Mouse (Mus musculus) liver, embryonic 14.5 days (tissue): ENCODE data around the gene Zscan29. TPM values are rescaled to one million over a fixed set of nuclear protein-coding genes. Genes with fewer than 3 reads are reported as not detected.

Experiments
- ATAC-seq: fragments of 200-750 bp; cut with Nextera tagmentation; 2 replicates; pipeline ENCODE4 v1.8.0; 2017; ENCODE audit warnings: moderate number of reproducible peaks, mild to moderate bottlenecking, moderate library complexity; ENCODE audit not compliant: insufficient read depth
- DNase-seq, 3 experiments: peaks; one replicate each; pipeline ENCODE4 v3.0.0-alpha.2; 2012 to 2013; ENCODE audit warnings: low read depth in 3 of 3, low spot score in 3 of 3
- H3K27ac ChIP-seq: fragments of 300-500 bp; sonication (generic); 2 replicates; pipeline ENCODE4 v1.5.1; 2014; ENCODE audit warnings: moderate library complexity, mild to moderate bottlenecking, control low read depth, inconsistent platforms
- H3K27me3 ChIP-seq: fragments of 300-500 bp; sonication (generic); 2 replicates; pipeline ENCODE4 v1.6.1; 2014; ENCODE audit warnings: mild to moderate bottlenecking, low read length, moderate library complexity; ENCODE audit not compliant: control insufficient read depth, insufficient read depth
- H3K36me3 ChIP-seq: fragments of 300-500 bp; sonication (generic); replicated peaks from 2 replicates; pipeline ENCODE4 v1.6.1; 2014; ENCODE audit warnings: low read depth; ENCODE audit not compliant: control insufficient read depth, insufficient read depth
- H3K4me1 ChIP-seq, 2 experiments: fragments of 200-500 bp in 1 of 2; fragments of 300-500 bp in 1 of 2; sonication (generic) in 1 of 2; replicated peaks; 2 replicates each; pipeline ENCODE4 v1.6.1; 2012 to 2014; ENCODE audit warnings: antibody characterized with exemption in 1 of 2, inconsistent platforms in 1 of 2, low read length in 1 of 2; ENCODE audit not compliant: control insufficient read depth in 2 of 2, insufficient read depth in 2 of 2
- H3K4me2 ChIP-seq: fragments of 300-500 bp; sonication (generic); 2 replicates; pipeline ENCODE4 v1.6.1; 2014; ENCODE audit warnings: low read depth, mild to moderate bottlenecking, control low read depth, moderate library complexity
- H3K4me3 ChIP-seq, 2 experiments: fragments of 200-500 bp in 1 of 2; fragments of 300-500 bp in 1 of 2; sonication (generic) in 1 of 2; 2 replicates each; pipeline ENCODE4 v1.5.1; 2012 to 2014; ENCODE audit warnings: low read depth in 2 of 2, low read length in 2 of 2, mild to moderate bottlenecking in 2 of 2, control low read depth in 1 of 2, inconsistent platforms in 1 of 2, moderate library complexity in 1 of 2; ENCODE audit not compliant: insufficient read depth in 1 of 2
- H3K9ac ChIP-seq: fragments of 300-500 bp; sonication (generic); replicated peaks from 2 replicates; pipeline ENCODE4 v1.6.1; 2014; ENCODE audit warnings: mild to moderate bottlenecking, control low read depth, moderate library complexity
- H3K9me3 ChIP-seq: fragments of 300-500 bp; sonication (generic); 2 replicates; pipeline ENCODE4 v1.6.1; 2016; ENCODE audit warnings: low read length, mixed read lengths; ENCODE audit not compliant: control insufficient read depth
- CTCF ChIP-seq: IDR thresholded peaks from 2 replicates; pipeline ENCODE4 v1.5.1; 2016; ENCODE audit warnings: antibody characterized with exemption, low read depth, control low read depth
- EP300 ChIP-seq: IDR thresholded peaks from 2 replicates; pipeline ENCODE4 v1.6.1; 2016; ENCODE audit warnings: antibody characterized with exemption, low read depth
- WGBS: fragments of 180-500 bp; shearing (Covaris S2); extraction: QIAGEN DNeasy Blood & Tissue Kit; methylation state at CpG from one replicate; pipeline ENCODE4 v1.1.7; 2014; ENCODE audit not compliant: insufficient replicate concordance; 5-methylcytosine and 5-hydroxymethylcytosine counted together
- polyA plus RNA-seq, 2 experiments: library from polyadenylated mRNA; depleted of rRNA in 1 of 2; stranded (reverse) in 1 of 2; unstranded in 1 of 2; fragments of >200 nt; fragmentation: Nextera tagmentation in 1 of 2; extraction: Ambion mirVana in 1 of 2; gene quantifications; 2 replicates each; pipeline versions ENCODE4 v1.2.1 to v1.2.3; 2012 to 2014

Gene Zscan29
- polyA plus RNA-seq, 2 experiments: 2.0 to 2.8 TPM

GRCm38 (mm10) chr2:121149679-121150078 is 21.2 kb downstream of the Zscan29 start:
- H3K9me3 ChIP-seq: no peaks in the 10 kb centered on the region
- no peaks in the 10 kb centered on the region for H3K27me3 ChIP-seq
- no peak overlapping the region for H3K4me3 ChIP-seq
- H3K9ac ChIP-seq: no peak overlapping the region
- TF ChIP-seq CTCF (no peak), EP300 (no peak)
- DNase-seq (no peak), ATAC-seq (no peak)
- 52% methylated on average over 5 of the region's 5 CpGs for WGBS
- H3K27ac ChIP-seq: no peak overlapping the region
- peaks cover 5% of the 10 kb centered on the region for H3K36me3 ChIP-seq
- H3K4me1 ChIP-seq: no peaks in the 10 kb centered on the region
- H3K4me2 ChIP-seq: no peak overlapping the region

- no peaks in the 10 kb centered on the region for H3K27me3 ChIP-seq
- no peak overlapping the region for H3K4me2 ChIP-seq
- H3K27ac ChIP-seq: no peak overlapping the region
- 52% methylated on average over 2 of the region's 2 CpGs for WGBS
- H3K36me3 ChIP-seq: peaks cover 8% of the 10 kb centered on the region; the same call in 1 of the 2 replicates
- peaks cover 15 to 20% of the 10 kb centered on the region in 2 experiments for H3K4me1 ChIP-seq
- H3K4me3 ChIP-seq: no peak overlapping the region
- no peak for ATAC-seq
- no peak for TF ChIP-seq CTCF
- no peak for TF ChIP-seq EP300
- H3K9me3 ChIP-seq: no peaks in the 10 kb centered on the region
- no peak overlapping the region for H3K9ac ChIP-seq
- DNase-seq: no peak
Observed at GRCm38 (mm10) chr2:121142415-121142814, 28.5 kb downstream of the Zscan29 start.

GRCm38 (mm10) chr2:121141216-121142035 is 29.5 kb downstream of the Zscan29 start:
- H3K36me3 ChIP-seq: peaks cover 8% of the 10 kb centered on the region; the same call in 1 of the 2 replicates
- DNase-seq: no peak
- no peak for TF ChIP-seq EP300
- TF ChIP-seq CTCF: no peak
- peak overlapping the region; percentile 77 to 89 for H3K4me3 ChIP-seq
- 64% methylated on average over 16 of the region's 16 CpGs for WGBS
- H3K27ac ChIP-seq: peak overlapping the region; percentile 52
- ATAC-seq: no peak
- H3K27me3 ChIP-seq: no peaks in the 10 kb centered on the region
- no peaks in the 10 kb centered on the region for H3K9me3 ChIP-seq
- peak overlapping the region; percentile 90 for H3K9ac ChIP-seq
- peaks cover 15 to 20% of the 10 kb centered on the region in 2 experiments for H3K4me1 ChIP-seq
- H3K4me2 ChIP-seq: peak overlapping the region; percentile 98

- DNase-seq: peak; percentile 76 to 84 (median 76)
- peaks cover 15 to 20% of the 10 kb centered on the region in 2 experiments for H3K4me1 ChIP-seq
- H3K4me3 ChIP-seq: peak within 1 kb of the TSS; percentile 77 to 89
- H3K27ac ChIP-seq: peak within 1 kb of the TSS; percentile 52
- H3K4me2 ChIP-seq: peak within 1 kb of the TSS; percentile 98
- no peaks in the 10 kb centered on the region for H3K27me3 ChIP-seq
- H3K9me3 ChIP-seq: no peaks in the 10 kb centered on the region
- peak within 1 kb of the TSS; percentile 90 for H3K9ac ChIP-seq
- peak; percentile 98 for ATAC-seq
- TF ChIP-seq CTCF (no peak), EP300 (peak; percentile 47)
- peaks cover 8% of the 10 kb centered on the region; the same call in 1 of the 2 replicates for H3K36me3 ChIP-seq
- WGBS: under 1% methylated on average over 82 of the region's 87 CpGs
Observed at GRCm38 (mm10) chr2:121140018-121140882, 30.7 kb downstream of the Zscan29 start, which contains the start of the genes Adal and Lcmt2. Gene Adal (plus strand): TSS chr2:121140428. Gene Lcmt2 (minus strand): TSS chr2:121140653.
